Mouse (Mus musculus): ENCODE results near the gene Gpr156.

- TF ChIP-seq HCFC1 (IDR thresholded peaks at IDR 0.05; ENCODE audit: borderline replicate concordance, insufficient read depth, low read length) (no peak), MAFK (IDR thresholded peaks at IDR 0.05; ENCODE audit: insufficient read depth, low read depth, low read length) (no peak)
Observed at GRCm38 (mm10) chr16:37945031-37945796, 28.9 kb downstream of the Gpr156 start.

Measured in ES-E14 (cell line).